Mouse (Mus musculus) right cerebral cortex, postnatal 4 days (tissue): ENCODE data around the gene Bach1.
"Not testable (repeated sequence)": the region's sequence is repeated elsewhere in the genome, so short reads cannot be mapped to it uniquely, and the experiment has no call there.

Experiments used
- DNase-seq: peaks from one replicate; pipeline ENCODE4 v3.0.0-alpha.2; 2022

Bach1 gene

DNA sequence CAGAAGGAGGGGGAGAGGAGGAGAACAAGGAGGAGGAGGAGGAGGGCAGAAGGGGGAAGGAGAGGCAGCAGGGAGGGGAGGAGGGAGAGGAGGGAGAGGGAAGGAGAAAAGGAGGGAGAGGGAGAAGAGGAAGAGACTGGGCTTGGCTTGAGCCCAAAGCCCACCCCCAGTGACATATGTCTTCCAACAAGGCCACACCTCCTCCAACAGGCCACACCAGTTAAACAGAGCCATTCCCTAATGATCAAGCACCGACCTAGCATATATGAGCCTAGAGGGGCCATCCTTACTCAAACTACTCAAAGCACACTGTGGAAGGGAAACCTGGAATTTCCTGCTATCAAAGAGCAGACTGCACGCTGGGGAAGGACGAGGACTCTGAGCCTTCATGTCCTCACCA, 16.9 kb upstream of the Bach1 start:
- no peak for DNase-seq

GRCm38 (mm10) chr16:87686458-87686857, 12.3 kb upstream of the Bach1 start:
- no peak for DNase-seq

DNA sequence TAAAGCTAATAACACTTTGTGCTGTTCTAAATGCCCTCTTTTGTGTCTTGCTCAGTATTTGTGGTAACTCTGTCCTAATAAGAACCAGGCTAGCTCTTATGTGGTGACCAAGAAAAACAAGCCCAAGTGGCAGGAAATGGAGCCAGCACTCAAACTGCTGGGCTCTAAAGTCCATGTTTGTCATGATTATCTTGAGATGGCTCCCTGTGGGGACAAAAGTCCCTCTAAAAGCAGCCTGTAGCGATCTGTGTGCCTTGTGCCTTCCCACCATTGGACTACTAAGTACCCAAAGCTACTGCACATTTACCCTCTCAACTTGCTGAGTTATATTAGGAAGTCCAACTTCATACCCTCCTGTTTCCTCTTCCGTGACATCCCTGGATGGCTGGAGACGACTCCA, 11.4 kb upstream of the Bach1 start:
- DNase-seq, result no peak

DNA sequence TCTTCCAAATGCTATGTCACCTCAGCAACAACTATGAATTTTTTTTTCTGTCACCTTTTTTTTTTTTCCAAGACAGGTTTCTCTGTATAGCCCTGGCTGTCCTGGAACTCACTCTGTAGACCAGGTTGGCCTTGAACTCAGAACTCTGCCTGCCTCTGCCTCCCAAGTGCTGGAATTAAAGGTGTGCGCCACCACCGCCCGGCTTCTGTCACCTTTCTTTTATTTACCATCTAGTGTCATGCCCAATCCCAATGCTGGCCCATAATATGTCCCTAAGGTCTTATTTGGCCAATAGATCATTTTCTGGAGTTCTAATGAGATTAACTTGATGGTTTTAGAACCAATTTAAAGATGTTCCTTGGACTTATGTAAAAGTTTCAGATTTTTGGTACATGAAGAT, 10.4 kb upstream of the Bach1 start:
- DNase-seq, result not testable (repeated sequence)

GRCm38 (mm10) chr16:87688823-87689222, 9.9 kb upstream of the Bach1 start:
- DNase-seq, result not testable (repeated sequence)

DNA sequence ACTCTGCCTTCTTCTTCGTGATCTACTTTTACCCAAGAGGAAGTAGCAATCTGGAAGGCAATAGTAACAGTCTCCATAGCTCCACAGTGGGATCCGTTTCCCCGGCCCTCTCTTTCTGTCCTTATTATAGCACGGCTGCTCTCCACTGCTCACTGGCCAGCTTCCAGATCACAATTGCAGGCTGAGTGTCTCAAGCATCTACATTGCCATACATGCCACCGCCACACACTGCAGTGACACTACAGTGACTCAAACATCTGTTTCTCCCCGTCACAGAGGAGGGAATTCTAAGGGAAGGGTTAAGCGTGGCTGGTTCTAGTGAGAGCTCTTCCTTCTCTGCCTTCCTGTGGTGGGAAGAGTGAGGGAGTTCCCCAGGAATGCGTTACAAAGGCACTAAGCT, 9.5 kb upstream of the Bach1 start:
- DNase-seq, result peak; percentile 22

GRCm38 (mm10) chr16:87690506-87690905, 8.2 kb upstream of the Bach1 start:
- no peak for DNase-seq

GRCm38 (mm10) chr16:87691102-87691501, 7.6 kb upstream of the Bach1 start:
- no peak for DNase-seq

GRCm38 (mm10) chr16:87692591-87692990, 6.2 kb upstream of the Bach1 start:
- no peak for DNase-seq

GRCm38 (mm10) chr16:87697707-87698365, 909 bp upstream of the Bach1 start:
- no peak for DNase-seq

- peak; percentile 44 for DNase-seq
These were observed 554 bp downstream of the Bach1 start for GRCm38 (mm10) chr16:87699306-87699692.

- peak; percentile 16 for DNase-seq
These were observed 1.1 kb downstream of the Bach1 start for GRCm38 (mm10) chr16:87699693-87700394.

- no peak for DNase-seq
These were observed 1.6 kb downstream of the Bach1 start for GRCm38 (mm10) chr16:87700395-87700765.

- no peak for DNase-seq
These were observed 3.1 kb downstream of the Bach1 start for GRCm38 (mm10) chr16:87701891-87702290.

- DNase-seq, result no peak
These were observed 4.1 kb downstream of the Bach1 start for GRCm38 (mm10) chr16:87702881-87703280.

- no peak for DNase-seq
These were observed 5.5 kb downstream of the Bach1 start for GRCm38 (mm10) chr16:87704225-87704624.

DNA sequence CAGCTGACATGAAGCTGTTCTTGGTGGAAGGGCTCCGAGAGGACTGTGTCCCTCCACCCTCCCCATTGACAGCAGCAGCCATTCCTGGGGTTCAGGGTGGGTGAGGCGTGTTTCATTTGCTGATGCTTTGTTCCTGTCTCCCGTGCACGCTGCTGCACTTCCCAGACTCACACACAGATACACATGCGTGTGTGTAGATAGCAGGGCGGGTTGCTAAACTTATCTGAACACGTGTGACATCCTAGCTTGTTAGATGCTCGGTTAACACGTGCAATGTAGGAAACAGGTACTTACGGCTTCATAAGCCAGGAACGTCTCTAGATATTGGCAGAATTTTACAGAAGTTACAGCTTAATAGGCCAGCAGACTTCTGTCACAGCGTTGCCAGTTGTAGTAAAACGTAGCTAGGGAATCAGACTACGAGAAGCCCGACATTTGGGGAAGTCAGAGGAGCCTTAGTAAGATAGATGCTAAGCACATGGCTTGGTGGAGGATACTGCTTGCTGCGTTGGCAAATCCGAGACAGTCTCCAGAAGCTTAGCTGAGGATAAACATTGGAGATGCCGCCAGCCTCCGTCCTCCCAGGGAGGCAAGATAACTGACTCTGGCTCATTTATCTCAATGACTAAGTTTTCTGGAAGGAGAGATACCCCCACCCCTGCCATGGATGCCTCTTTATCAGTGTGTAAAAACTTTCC, 7.3 kb downstream of the Bach1 start:
- no peak for DNase-seq

- no peak for DNase-seq
These were observed 8.6 kb downstream of the Bach1 start for GRCm38 (mm10) chr16:87707335-87707734.

DNA sequence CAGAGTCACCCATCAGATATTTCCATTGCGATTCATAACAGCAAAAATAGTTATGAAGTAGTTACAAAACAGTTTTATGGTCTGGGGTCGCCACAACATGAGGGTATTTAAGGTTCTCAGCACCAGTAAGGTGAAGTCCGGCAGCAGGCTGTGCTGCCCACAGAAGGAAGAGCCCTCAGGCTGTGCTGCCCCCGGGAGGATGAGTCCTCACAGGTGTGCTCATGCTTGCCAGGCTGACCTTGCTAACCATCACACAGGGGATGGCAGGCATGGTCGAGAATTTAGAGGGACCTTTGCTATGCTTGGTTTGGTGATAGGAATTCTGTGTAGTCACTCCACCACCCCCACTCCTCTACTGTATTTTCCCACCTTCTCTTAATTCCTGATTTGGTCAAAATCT, 9.8 kb downstream of the Bach1 start:
- DNase-seq, result no peak

DNA sequence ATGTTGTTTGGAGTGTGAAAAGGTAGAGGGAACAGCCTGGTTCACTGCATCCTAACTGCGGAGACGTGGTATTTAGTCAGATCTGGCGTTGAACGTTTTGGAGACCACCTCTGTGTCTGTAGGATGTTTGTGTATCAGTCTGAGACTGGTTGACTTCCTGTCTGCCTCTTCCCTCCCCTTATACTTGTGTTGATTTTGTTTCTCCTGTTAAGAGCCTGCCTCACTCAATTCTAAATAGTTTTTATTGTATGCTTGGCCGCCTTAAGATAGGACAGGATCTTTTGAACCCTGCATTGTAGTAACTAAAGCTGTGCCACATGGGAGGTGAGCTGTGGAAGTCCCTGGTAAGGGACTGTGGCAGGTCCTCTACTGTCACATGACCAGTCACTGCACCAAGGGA, 10.4 kb downstream of the Bach1 start:
- no peak for DNase-seq

- no peak for DNase-seq
These were observed 11.2 kb downstream of the Bach1 start for GRCm38 (mm10) chr16:87709971-87710370.

- no peak for DNase-seq
These were observed 13.2 kb downstream of the Bach1 start for GRCm38 (mm10) chr16:87711961-87712360.

GRCm38 (mm10) chr16:87712986-87713693, 14.4 kb downstream of the Bach1 start:
- DNase-seq, result no peak

DNA sequence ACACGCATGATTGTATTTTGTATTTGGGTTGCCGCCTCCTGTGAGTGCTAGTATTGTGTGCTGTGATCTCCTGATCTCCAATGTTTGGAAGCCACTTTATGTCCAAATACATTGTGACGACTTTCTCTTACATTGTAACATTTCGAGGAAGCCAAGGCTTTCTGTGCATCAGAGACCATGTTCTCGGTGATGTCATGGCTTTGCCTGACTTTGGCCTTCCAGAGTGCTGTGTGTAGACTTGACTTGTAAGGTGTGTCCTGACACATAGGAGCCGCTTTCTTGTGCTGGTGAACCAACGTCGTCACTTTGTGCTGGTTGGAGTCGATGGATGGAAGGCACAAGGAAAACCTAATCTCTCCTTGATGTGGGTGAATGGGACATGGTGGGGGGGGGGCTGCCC, 15.8 kb downstream of the Bach1 start:
- no peak for DNase-seq
